Mouse (Mus musculus): ENCODE data around the gene Xirp2. TPM values are rescaled to one million over a fixed set of nuclear protein-coding genes. Genes with fewer than 3 reads are reported as not detected.

The Xirp2 gene
- polyA plus RNA-seq, 1 experiment from 2014 or later: 0.10 TPM

- H3K9me3 ChIP-seq (replicated peaks; ENCODE audit: control insufficient read depth, low read length): no peaks in the 10 kb centered on the region
- no peak overlapping the region for H3K9ac ChIP-seq (ENCODE audit: low read depth, low read length)
- no peaks in the 10 kb centered on the region for H3K4me1 ChIP-seq (ENCODE audit: control insufficient read depth, insufficient read depth, low read length)
- ATAC-seq (replicated peaks; ENCODE audit: insufficient number of reproducible peaks, low FRiP score, low TSS enrichment): no peak
- no peaks in the 10 kb centered on the region for H3K36me3 ChIP-seq (ENCODE audit: control insufficient read depth, insufficient read depth, low read length)
- peak overlapping the region; percentile 91 for H3K4me2 ChIP-seq
- 18% methylated on average over 8 of the region's 8 CpGs for WGBS (ENCODE audit: insufficient replicate concordance)
- H3K27ac ChIP-seq (ENCODE audit: low read depth, low read length): no peak overlapping the region
- H3K27me3 ChIP-seq (ENCODE audit: control insufficient read depth, insufficient read depth, low read length): no peaks in the 10 kb centered on the region
- peak overlapping the region; percentile 70 for H3K4me3 ChIP-seq (ENCODE audit: low read depth, low read length)
Measured at GRCm38 (mm10) chr2:67567141-67567680, 121.4 kb downstream of the Xirp2 start.

Other genes with a start within 250 kb of the Xirp2 start
- not detected in 2 replicates for gene Gm21830, start 32.3 kb upstream of the Xirp2 start, polyA plus RNA-seq (2014; fragmentation: Nextera tagmentation; extraction: Ambion mirVana)
- not detected in 2 replicates for gene Gm26727, start 12.8 kb upstream of the Xirp2 start, polyA plus RNA-seq (2014; fragmentation: Nextera tagmentation; extraction: Ambion mirVana)
- gene B3galt1, start 119.9 kb downstream of the Xirp2 start, polyA plus RNA-seq (2014; fragmentation: Nextera tagmentation; extraction: Ambion mirVana): 4.3 and 4.8 TPM in 2 replicates

Data from heart, embryonic 11.5 days (tissue).